ENCODE assay signal across 14 mouse cellular contexts in genomic region chr11:34868626-34869025, GRCm38 (mm10). TPM values are rescaled to one million over a fixed set of nuclear protein-coding genes. Genes with fewer than 3 reads are reported as not detected.
DNase-seq lines count a peak whose midpoint lies in the region; ATAC-seq and TF ChIP-seq lines count a peak whose summit lies in the region.
"Had no signal": no experiment of that assay in that cellular context is flagged by ENCODE, and none has a peak within 500 bp of the region (broad histone marks: within the 10 kb centered on the region; RNA-seq: fewer than 3 reads in every experiment).

No protein-coding gene starts in this region.

- in situ Hi-C loops in Patski (cut with MboI; ENCODE audit: low pct_unique_long_range_greater_than_20kb) = no loop called here

- no peaks in the 10 kb centered on the region for H3K36me3 ChIP-seq in hindbrain, embryonic 11.5 days (ENCODE audit: control insufficient read depth, insufficient read depth, low read length)
- H3K36me3 ChIP-seq in hindbrain, embryonic 13.5 days = no peaks in the 10 kb centered on the region
- H3K36me3 ChIP-seq in midbrain, embryonic 11.5 days (ENCODE audit: control insufficient read depth, insufficient read depth, low read length) = no peaks in the 10 kb centered on the region
- no peaks in the 10 kb centered on the region for H3K36me3 ChIP-seq in midbrain, embryonic 13.5 days
- H3K36me3 ChIP-seq: G1E had no signal

- no peak overlapping the region for H3K4me2 ChIP-seq in hindbrain, embryonic 11.5 days (replicated peaks; ENCODE audit: low read depth, low read length)
- H3K4me2 ChIP-seq in hindbrain, embryonic 13.5 days = no peak overlapping the region
- H3K4me2 ChIP-seq in midbrain, embryonic 11.5 days = no peak overlapping the region
- H3K4me2 ChIP-seq in midbrain, embryonic 13.5 days (replicated peaks) = no peak overlapping the region
- H3K4me2 ChIP-seq: forebrain, embryonic 13.5 days; heart, embryonic 11.5 days had no signal

- peak; percentile 32 for DNase-seq in hindbrain, embryonic 11.5 days (ENCODE audit: low spot score)
- peak; percentile 81 for DNase-seq in midbrain, embryonic 11.5 days (ENCODE audit: low spot score, missing footprints)
- no peak for DNase-seq in Patski (ENCODE audit: low read depth, low spot score)
- peak; percentile 40 for DNase-seq in retina, embryonic 14.5 days (ENCODE audit: low spot score)
- DNase-seq in spleen, postnatal 4 days (ENCODE audit: low spot score in 2 of 2) = no peak
- DNase-seq in cerebellum, postnatal 4 days (ENCODE audit: low spot score in 2 of 2) = no peak
- DNase-seq: adrenal gland, postnatal 36 days; right cerebral cortex, postnatal 25 days had no signal

- no peak overlapping the region for H3K9ac ChIP-seq in hindbrain, embryonic 11.5 days (ENCODE audit: low read depth, low read length)
- H3K9ac ChIP-seq in hindbrain, embryonic 13.5 days = no peak overlapping the region
- no peak overlapping the region for H3K9ac ChIP-seq in midbrain, embryonic 11.5 days (ENCODE audit: low read length)
- no peak overlapping the region for H3K9ac ChIP-seq in midbrain, embryonic 13.5 days (replicated peaks)
- H3K9ac ChIP-seq: forebrain, embryonic 13.5 days had no signal

- no peaks in the 10 kb centered on the region for H3K4me1 ChIP-seq in hindbrain, embryonic 11.5 days (replicated peaks; ENCODE audit: control insufficient read depth, insufficient read depth, low read length)
- no peaks in the 10 kb centered on the region for H3K4me1 ChIP-seq in hindbrain, embryonic 13.5 days (replicated peaks)
- no peaks in the 10 kb centered on the region for H3K4me1 ChIP-seq in midbrain, embryonic 11.5 days (ENCODE audit: control insufficient read depth, insufficient read depth, low read length)
- H3K4me1 ChIP-seq in midbrain, embryonic 13.5 days (replicated peaks) = no peaks in the 10 kb centered on the region
- H3K4me1 ChIP-seq: forebrain, embryonic 13.5 days had no signal

- H3K9me3 ChIP-seq in hindbrain, embryonic 11.5 days (ENCODE audit: control insufficient read depth, low read length) = no peaks in the 10 kb centered on the region
- no peaks in the 10 kb centered on the region for H3K9me3 ChIP-seq in hindbrain, embryonic 13.5 days
- no peaks in the 10 kb centered on the region for H3K9me3 ChIP-seq in midbrain, embryonic 11.5 days (ENCODE audit: control insufficient read depth, low read length)
- H3K9me3 ChIP-seq in midbrain, embryonic 13.5 days = no peaks in the 10 kb centered on the region
- H3K9me3 ChIP-seq: forebrain, embryonic 13.5 days had no signal

- CTCF ChIA-PET in Patski (lab: Charles Lee) = interaction anchor here (1.4 kb wide), 1 partner anchor 20 kb away, joined by 3 read pairs; no protein-coding TSS in a partner anchor

- no peak for ATAC-seq in hindbrain, embryonic 11.5 days (ENCODE audit: low FRiP score)
- no peak for ATAC-seq in hindbrain, embryonic 13.5 days (ENCODE audit: low FRiP score)
- no peak for ATAC-seq in midbrain, embryonic 11.5 days (ENCODE audit: low FRiP score)
- no peak for ATAC-seq in midbrain, embryonic 13.5 days
- ATAC-seq in Patski = no peak
- ATAC-seq: forebrain, embryonic 13.5 days had no signal

- 45% methylated on average over 6 of the region's 6 CpGs for WGBS in hindbrain, embryonic 11.5 days
- WGBS in hindbrain, embryonic 13.5 days = 43% methylated on average over 6 of the region's 6 CpGs
- 44% methylated on average over 6 of the region's 6 CpGs for WGBS in midbrain, embryonic 11.5 days
- WGBS in midbrain, embryonic 13.5 days = 46% methylated on average over 6 of the region's 6 CpGs

- H3K27ac ChIP-seq in hindbrain, embryonic 11.5 days (ENCODE audit: low read depth, low read length) = no peak overlapping the region
- H3K27ac ChIP-seq in hindbrain, embryonic 13.5 days = no peak overlapping the region
- no peak overlapping the region for H3K27ac ChIP-seq in midbrain, embryonic 11.5 days (ENCODE audit: low read depth, low read length)
- no peak overlapping the region for H3K27ac ChIP-seq in midbrain, embryonic 13.5 days
- H3K27ac ChIP-seq: forebrain, embryonic 13.5 days; macrophage had no signal

- no peaks in the 10 kb centered on the region for H3K27me3 ChIP-seq in hindbrain, embryonic 11.5 days (ENCODE audit: control insufficient read depth, insufficient read depth, low read length)
- H3K27me3 ChIP-seq in hindbrain, embryonic 13.5 days = no peaks in the 10 kb centered on the region
- H3K27me3 ChIP-seq in midbrain, embryonic 11.5 days (ENCODE audit: control insufficient read depth, insufficient read depth, low read length) = no peaks in the 10 kb centered on the region
- H3K27me3 ChIP-seq in midbrain, embryonic 13.5 days = no peaks in the 10 kb centered on the region
- peaks cover 11% of the 10 kb centered on the region for H3K27me3 ChIP-seq in Patski
- H3K27me3 ChIP-seq: forebrain, embryonic 13.5 days had no signal

- H3K4me3 ChIP-seq in hindbrain, embryonic 11.5 days (ENCODE audit: low read depth, low read length) = no peak overlapping the region
- no peak overlapping the region for H3K4me3 ChIP-seq in hindbrain, embryonic 13.5 days
- H3K4me3 ChIP-seq in midbrain, embryonic 11.5 days (ENCODE audit: low read depth, low read length) = no peak overlapping the region
- no peak overlapping the region for H3K4me3 ChIP-seq in midbrain, embryonic 13.5 days (replicated peaks)
- H3K4me3 ChIP-seq: forebrain, embryonic 13.5 days had no signal

- TF ChIP-seq CTCF in Patski (IDR thresholded peaks at IDR 0.05) = peak; percentile 48

- POLR2A ChIA-PET in Patski (lab: Charles Lee) = interaction anchor here (0.7 kb wide), 1 partner anchor 542 kb away, joined by 3 read pairs; no protein-coding TSS in a partner anchor

RNA-seq across cellular contexts. Expression of gene Spdl1, which starts 35.2 kb away (rescaled TPM):
- polyA plus RNA-seq in hindbrain, embryonic 11.5 days (2014; fragmentation: Nextera tagmentation; extraction: Ambion mirVana) = 27.7 and 28.5 TPM in 2 replicates
- 5.4 and 5.7 TPM in 2 replicates for polyA plus RNA-seq in hindbrain, embryonic 13.5 days (2015; fragmentation: Nextera tagmentation; extraction: Ambion mirVana)
- polyA plus RNA-seq in midbrain, embryonic 11.5 days (2014; fragmentation: Nextera tagmentation; extraction: Ambion mirVana) = 30.2 and 30.8 TPM in 2 replicates
- polyA plus RNA-seq in midbrain, embryonic 13.5 days (2015; fragmentation: Nextera tagmentation; extraction: Ambion mirVana) = 9.2 and 9.9 TPM in 2 replicates
- 11.5 TPM for polyA plus RNA-seq in Patski (2021)

Comparison
In these comparisons a context has a peak if more than half of its experiments do, and no peak if none do; other contexts are left out.
1. DNase-seq: peak in hindbrain, embryonic 11.5 days (single experiment), midbrain, embryonic 11.5 days (single experiment) and retina, embryonic 14.5 days (single experiment); none in Patski (single experiment), spleen, postnatal 4 days (0 of 2) and cerebellum, postnatal 4 days (0 of 2).